Mouse (Mus musculus): Measurements from ENCODE around the gene Mybpc3.
A peak's percentile ranks its signal among the peaks of the same experiment; 100 is the strongest.

DNA sequence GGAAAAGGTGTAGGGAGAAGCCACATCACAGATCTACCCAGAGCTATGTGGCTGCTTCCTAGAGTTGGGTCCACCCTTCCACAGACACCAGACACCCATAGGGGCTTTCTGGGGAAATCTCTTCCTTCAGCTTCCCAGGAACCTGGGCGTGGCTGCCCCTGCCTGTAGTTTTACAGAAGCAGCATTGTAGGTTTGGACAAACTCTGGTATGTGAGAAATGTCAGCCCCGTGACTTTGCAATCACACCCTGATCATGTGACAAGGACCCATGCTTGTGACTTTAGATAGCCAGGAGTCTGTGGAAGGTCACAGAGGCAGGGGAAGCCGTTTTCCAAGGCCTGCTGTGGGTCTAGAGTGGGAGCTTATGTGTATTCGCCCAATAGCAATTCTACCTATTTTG, 5.5 kb upstream of the Mybpc3 start:
- TF ChIP-seq CTCF (IDR thresholded peaks at IDR 0.05) (no peak), EP300 (IDR thresholded peaks at IDR 0.05) (0 out of 2 replicates have a peak, but pooled peaks have one; percentile 29)

Data from lung, postnatal 0 days (tissue).